Comparison of ENCODE assay signal across 8 mouse cellular contexts in the genomic region with DNA sequence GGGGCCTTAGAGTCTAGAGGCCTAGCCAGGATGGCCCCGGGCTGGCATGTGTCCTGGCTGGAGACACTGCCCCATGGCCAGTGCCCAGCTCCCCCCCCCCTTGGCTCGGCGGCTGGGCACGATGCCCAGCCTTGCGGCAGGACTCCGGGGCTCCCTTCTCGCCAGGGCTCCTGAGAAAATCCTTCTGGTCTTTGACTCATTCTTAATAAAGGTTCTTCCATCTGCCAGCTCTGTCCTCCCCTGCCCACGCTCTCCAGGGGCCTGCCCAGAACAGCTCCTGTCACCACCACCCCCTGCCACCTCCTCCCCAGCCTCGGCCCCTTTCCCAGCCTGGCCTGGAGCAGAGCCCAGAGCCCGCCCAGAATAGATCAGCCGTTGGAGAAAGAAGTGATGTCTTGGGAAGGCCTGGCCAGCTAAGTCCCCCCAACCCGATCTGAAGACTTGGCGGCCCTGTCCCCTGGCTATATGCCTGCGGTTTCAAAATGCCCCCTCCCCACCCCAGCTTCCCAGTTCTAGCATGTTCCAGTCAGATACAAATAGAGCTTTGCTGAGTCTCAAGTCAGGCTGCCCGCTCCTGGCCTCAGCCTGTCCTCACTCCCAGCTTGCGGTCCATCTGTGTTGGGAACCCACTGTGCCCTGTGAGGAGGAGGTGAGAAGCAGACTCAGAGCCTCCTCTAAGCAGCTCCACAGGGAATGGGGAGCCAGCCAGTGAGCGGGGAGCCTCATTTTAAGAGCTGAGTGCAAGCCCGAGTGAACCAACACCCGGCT.
DNase-seq lines count a peak whose midpoint lies in the region; ATAC-seq lines count a peak whose summit lies in the region.

No protein-coding gene starts in this region.

- intact Hi-C loops in heart, postnatal 25 days (cut with DNase I): no loop called here

- ATAC-seq in cerebellum, adult (ENCODE audit: insufficient number of reproducible peaks, low FRiP score, low TSS enrichment): peak; percentile 77
- ATAC-seq in frontal cortex, adult (ENCODE audit: low TSS enrichment): peak; percentile 79

- DNase-seq in 416B (ENCODE audit: low read depth): peak; percentile 65
- DNase-seq in heart, postnatal 25 days (ENCODE audit: low spot score): peak; percentile 87
- peak; percentile 88 to 94 for DNase-seq in layer of hippocampus, adult 18-20 months (ENCODE audit: low spot score in 2 of 2)
- peak; percentile 94 for DNase-seq in lung, postnatal 10 days
- peak; percentile 96 for DNase-seq in right cerebral cortex, postnatal 10 days (ENCODE audit: low spot score in 2 of 2)
- DNase-seq in thymus, postnatal 10 days (ENCODE audit: low spot score in 2 of 2): no peak

Comparison
In these comparisons a context has a peak if more than half of its experiments do, and no peak if none do; other contexts are left out.
1. DNase-seq: peak in 416B (single experiment), heart, postnatal 25 days (single experiment), layer of hippocampus, adult 18-20 months (2 of 2), lung, postnatal 10 days (single experiment) and right cerebral cortex, postnatal 10 days (2 of 2); none in thymus, postnatal 10 days (0 of 2).